Mouse (Mus musculus) limb, embryonic 13.5 days (tissue): ENCODE data around the gene Tmem11. TPM values are rescaled to one million over a fixed set of nuclear protein-coding genes. Genes with fewer than 3 reads are reported as not detected.

Experiments
- ATAC-seq: fragments of 200-750 bp; cut with Nextera tagmentation; 2 replicates; pipeline ENCODE4 v1.8.0; 2017; ENCODE audit warnings: low read depth, moderate number of reproducible peaks, moderate TSS enrichment; ENCODE audit not compliant: low FRiP score
- H3K27ac ChIP-seq: fragments of 300-500 bp; sonication (generic); 2 replicates; pipeline ENCODE4 v1.5.1; 2015; ENCODE audit warnings: inconsistent platforms, mild to moderate bottlenecking, moderate library complexity
- H3K27me3 ChIP-seq: fragments of 300-500 bp; sonication (generic); 2 replicates; pipeline ENCODE4 v1.6.1; 2015; ENCODE audit warnings: mild to moderate bottlenecking, inconsistent platforms
- H3K36me3 ChIP-seq: fragments of 300-500 bp; sonication (generic); 2 replicates; pipeline ENCODE4 v1.6.1; 2015; ENCODE audit warnings: inconsistent platforms, mild to moderate bottlenecking, moderate library complexity
- H3K4me1 ChIP-seq: fragments of 300-500 bp; sonication (generic); 2 replicates; pipeline ENCODE4 v1.6.1; 2015; ENCODE audit warnings: inconsistent platforms
- H3K4me2 ChIP-seq: fragments of 300-500 bp; sonication (generic); replicated peaks from 2 replicates; pipeline ENCODE4 v1.6.1; 2015; ENCODE audit warnings: inconsistent platforms, mild to moderate bottlenecking, moderate library complexity
- H3K4me3 ChIP-seq: fragments of 300-500 bp; sonication (generic); 2 replicates; pipeline ENCODE4 v1.5.1; 2015; ENCODE audit warnings: moderate library complexity, mild to moderate bottlenecking, inconsistent platforms
- H3K9ac ChIP-seq: fragments of 300-500 bp; sonication (generic); 2 replicates; pipeline ENCODE4 v1.6.1; 2015; ENCODE audit warnings: mild to moderate bottlenecking, inconsistent platforms
- H3K9me3 ChIP-seq: fragments of 300-500 bp; sonication (generic); 2 replicates; pipeline ENCODE4 v1.6.1; 2016; ENCODE audit warnings: inconsistent platforms
- WGBS: fragments of 180-500 bp; shearing (Covaris S2); methylation state at CpG from one replicate; pipeline ENCODE4 v1.1.7; 2015; 5-methylcytosine and 5-hydroxymethylcytosine counted together
- polyA plus RNA-seq: library from polyadenylated mRNA; unstranded; fragments of >200 nt; fragmentation: Nextera tagmentation; extraction: Ambion mirVana; gene quantifications from 2 replicates; pipeline ENCODE4 v1.2.1, GENCODE M21; 2015

The Tmem11 gene
- polyA plus RNA-seq: 62.3 and 67.1 TPM in 2 replicates

DNA sequence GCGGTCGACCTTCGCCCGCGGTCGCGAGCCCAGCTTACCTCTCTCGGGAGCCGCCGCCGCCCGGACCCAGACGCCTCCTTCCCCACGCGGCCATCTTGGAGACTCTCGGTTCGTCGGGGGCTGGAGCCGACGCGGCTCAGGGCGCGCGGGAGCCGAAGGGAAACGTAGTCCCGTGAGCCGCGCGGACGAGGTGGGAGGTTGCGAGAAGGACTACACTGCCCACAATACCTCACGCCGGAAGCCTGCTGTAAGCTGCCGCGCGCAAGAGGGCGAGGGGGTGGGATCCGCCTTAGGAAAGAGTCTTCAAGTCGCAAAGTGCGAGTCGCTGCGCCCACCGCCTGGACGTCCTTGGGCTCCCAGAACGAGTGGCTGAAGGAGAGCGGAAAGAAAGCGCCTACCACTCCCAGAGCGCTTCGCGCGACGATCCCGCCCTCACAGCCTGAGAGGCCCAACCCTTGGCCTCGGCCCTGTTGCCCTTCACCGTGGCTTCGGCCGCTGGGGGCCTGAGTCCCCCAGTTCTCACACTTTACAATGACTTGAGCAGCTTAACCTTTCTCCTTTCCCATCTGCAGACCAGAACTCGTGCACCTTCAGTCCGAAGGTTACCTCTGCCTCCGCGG lies at the start of gene Tmem11:
TSS of gene Tmem11 (minus strand) at position 598 of the 620 bp plus-strand sequence.
- Histone ChIP-seq H3K9ac (peak within 1 kb of the TSS; percentile 93), H3K36me3 (peaks cover 13% of the 10 kb centered on the region), H3K9me3 (no peaks in the 10 kb centered on the region), H3K4me2 (peak within 1 kb of the TSS; percentile 74), H3K4me1 (peaks cover 47% of the 10 kb centered on the region), H3K27ac (peak within 1 kb of the TSS; percentile 95), H3K27me3 (no peaks in the 10 kb centered on the region), H3K4me3 (peak within 1 kb of the TSS; percentile 97)
- under 1% methylated on average over 62 of the region's 62 CpGs for WGBS
- peak; percentile 99 for ATAC-seq

DNA sequence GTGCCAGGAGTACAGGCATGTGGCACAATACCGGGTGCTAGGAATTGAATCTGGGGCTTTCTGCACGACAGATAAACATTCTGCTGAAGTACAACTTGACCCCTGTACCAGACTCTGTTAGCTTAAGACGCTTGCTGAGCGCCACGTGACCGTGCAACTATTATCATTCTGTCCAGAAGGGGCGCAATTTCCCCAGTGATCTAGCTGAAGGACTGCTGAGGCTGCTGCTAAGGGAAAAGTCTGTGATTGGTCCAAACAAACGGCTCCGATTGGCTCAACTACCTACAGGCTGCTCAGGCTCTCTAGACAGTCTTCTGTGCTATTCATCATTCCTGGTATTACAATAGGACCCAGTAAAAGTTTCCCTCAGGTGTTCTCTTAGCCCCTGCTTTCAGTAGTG lies 48.2 kb upstream of the Tmem11 start:
- Histone ChIP-seq H3K36me3 (no peaks in the 10 kb centered on the region), H3K4me1 (peaks cover 13% of the 10 kb centered on the region), H3K9me3 (no peaks in the 10 kb centered on the region), H3K27ac (no peak overlapping the region), H3K4me3 (peak overlapping the region; percentile 10; the same call in 1 of the 2 replicates), H3K4me2 (peak overlapping the region; percentile 50), H3K27me3 (0 out of 2 replicates have a peak, but pooled peaks cover 10% of the 10 kb centered on the region), H3K9ac (no peak overlapping the region)
- peak; percentile 75 for ATAC-seq
- under 1% methylated on average over 9 of the region's 9 CpGs for WGBS

DNA sequence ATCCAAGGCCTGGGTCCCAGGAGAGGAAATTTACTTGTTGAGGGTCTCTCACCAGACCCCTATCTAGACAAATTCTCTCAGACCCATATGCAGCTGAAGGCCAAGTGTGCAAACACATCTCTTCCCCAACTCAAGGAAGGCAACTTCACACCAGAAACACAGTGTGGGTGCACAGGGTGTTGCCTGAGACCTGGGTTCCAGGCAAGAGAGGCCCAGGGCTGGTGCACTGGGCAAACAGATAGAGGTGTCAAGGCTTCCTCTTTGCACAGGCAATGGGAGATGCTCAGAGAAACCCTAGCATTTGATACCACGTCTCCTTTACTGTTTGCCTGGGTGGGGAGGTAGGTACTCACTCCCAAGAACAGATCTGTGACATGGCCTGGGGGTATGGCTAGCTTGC lies 45.9 kb upstream of the Tmem11 start:
- no peak overlapping the region for H3K9ac ChIP-seq
- 0 out of 2 replicates have a peak, but pooled peaks cover 4% of the 10 kb centered on the region for H3K36me3 ChIP-seq
- peaks cover 7% of the 10 kb centered on the region; the same call in 1 of the 2 replicates for H3K4me1 ChIP-seq
- H3K27ac ChIP-seq: no peak overlapping the region
- H3K9me3 ChIP-seq: no peaks in the 10 kb centered on the region
- H3K4me3 ChIP-seq: no peak overlapping the region
- ATAC-seq: no peak
- H3K4me2 ChIP-seq: no peak overlapping the region
- 86% methylated on average over 1 of the region's 1 CpGs for WGBS
- 0 out of 2 replicates have a peak, but pooled peaks cover 4% of the 10 kb centered on the region for H3K27me3 ChIP-seq

DNA sequence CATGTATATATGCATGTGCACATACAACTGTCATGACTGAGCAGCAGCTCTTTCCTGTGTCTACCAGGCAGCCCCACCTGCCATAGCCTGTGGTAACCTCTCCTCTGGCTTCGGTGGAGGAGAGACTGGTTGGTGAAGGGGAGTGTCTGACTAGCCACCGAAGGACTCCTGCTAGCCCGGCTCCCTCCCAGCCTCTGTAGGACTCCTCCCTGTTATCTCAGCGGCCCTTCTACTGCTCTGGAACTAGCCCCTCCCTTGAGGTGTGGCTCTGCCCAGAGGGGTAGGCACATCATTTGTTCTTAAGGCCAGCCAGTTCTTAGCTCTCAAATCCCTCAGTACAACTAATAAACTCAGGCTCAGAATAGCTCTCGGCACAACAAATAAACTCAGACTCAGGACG lies 45.4 kb upstream of the Tmem11 start:
- 0 out of 2 replicates have a peak, but pooled peaks cover 4% of the 10 kb centered on the region for H3K36me3 ChIP-seq
- no peak overlapping the region for H3K9ac ChIP-seq
- no peak overlapping the region for H3K4me2 ChIP-seq
- H3K9me3 ChIP-seq: no peaks in the 10 kb centered on the region
- peaks cover 7% of the 10 kb centered on the region; the same call in 1 of the 2 replicates for H3K4me1 ChIP-seq
- H3K27me3 ChIP-seq: 0 out of 2 replicates have a peak, but pooled peaks cover under 1% of the 10 kb centered on the region
- 29% methylated on average over 6 of the region's 6 CpGs for WGBS
- ATAC-seq: no peak
- H3K4me3 ChIP-seq: no peak overlapping the region
- no peak overlapping the region for H3K27ac ChIP-seq

DNA sequence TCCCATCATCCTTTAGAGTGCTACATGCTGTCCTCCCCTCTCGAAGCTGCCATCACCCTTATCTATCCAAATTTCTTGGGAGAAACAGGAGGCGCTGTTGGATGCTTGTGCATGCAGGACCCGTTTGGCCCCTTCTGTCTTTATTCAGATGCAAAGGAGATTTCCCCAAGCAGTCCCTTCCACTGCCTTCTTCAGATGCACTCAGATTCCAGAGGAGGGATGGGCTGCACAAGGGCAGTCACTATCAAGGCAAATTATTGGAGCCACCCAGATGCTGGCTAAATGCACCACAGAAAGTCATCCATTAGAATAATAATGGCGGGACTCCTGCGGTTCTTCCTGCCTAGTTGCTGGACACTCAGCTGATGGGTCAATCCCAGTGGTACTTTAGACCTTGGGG lies 43.9 kb upstream of the Tmem11 start:
- 0 out of 2 replicates have a peak, but pooled peaks cover 4% of the 10 kb centered on the region for H3K36me3 ChIP-seq
- H3K4me1 ChIP-seq: peaks cover 7% of the 10 kb centered on the region; the same call in 1 of the 2 replicates
- WGBS: 81% methylated on average over 5 of the region's 5 CpGs
- H3K9ac ChIP-seq: no peak overlapping the region
- H3K27ac ChIP-seq: no peak overlapping the region
- no peaks in the 10 kb centered on the region for H3K9me3 ChIP-seq
- H3K4me3 ChIP-seq: no peak overlapping the region
- H3K27me3 ChIP-seq: no peaks in the 10 kb centered on the region
- ATAC-seq: no peak
- H3K4me2 ChIP-seq: no peak overlapping the region

DNA sequence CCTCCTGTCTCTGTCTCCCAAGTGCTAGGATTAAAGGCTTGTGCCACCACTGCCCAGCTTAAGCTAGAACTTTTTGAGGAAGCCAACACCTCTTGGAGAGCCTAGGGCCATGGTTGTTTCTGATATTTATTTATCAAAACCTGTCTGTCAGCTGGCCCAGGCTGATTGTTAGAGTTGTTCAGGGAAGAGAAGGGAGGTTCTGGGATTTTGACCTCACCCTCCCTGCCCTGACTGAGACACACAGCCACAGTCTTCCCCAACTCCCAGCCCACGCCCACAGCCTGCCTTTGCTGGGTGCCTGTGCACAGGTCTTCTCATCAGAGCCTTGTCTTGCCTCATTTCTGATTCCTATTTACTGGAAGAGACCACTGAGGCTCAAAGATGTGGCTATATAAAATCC lies 43.1 kb upstream of the Tmem11 start:
- Histone ChIP-seq H3K27me3 (no peaks in the 10 kb centered on the region), H3K4me3 (no peak overlapping the region), H3K9me3 (no peaks in the 10 kb centered on the region), H3K27ac (no peak overlapping the region), H3K4me2 (no peak overlapping the region), H3K36me3 (0 out of 2 replicates have a peak, but pooled peaks cover 4% of the 10 kb centered on the region), H3K9ac (no peak overlapping the region), H3K4me1 (peaks cover 3% of the 10 kb centered on the region; the same call in 1 of the 2 replicates)
- 79% methylated on average over 1 of the region's 1 CpGs for WGBS
- no peak for ATAC-seq

DNA sequence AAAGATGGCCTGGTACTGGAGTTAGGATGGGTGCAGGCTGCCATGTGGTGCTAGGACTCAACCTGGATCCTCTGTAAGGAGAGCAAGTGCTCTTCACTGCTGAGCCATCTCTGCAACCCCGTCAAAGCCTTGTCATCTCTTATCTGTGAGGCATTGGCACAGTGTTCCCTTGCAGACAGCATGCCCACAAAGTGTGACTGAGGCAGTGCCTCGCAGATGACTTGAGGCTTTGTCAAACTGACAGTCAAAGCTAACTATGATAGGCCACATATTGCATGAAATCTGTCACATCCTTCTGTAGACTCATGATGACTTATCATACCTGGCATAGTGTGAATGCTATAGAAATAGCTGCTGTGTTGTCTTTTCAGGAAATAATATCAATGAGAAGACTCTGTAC lies 40.9 kb upstream of the Tmem11 start:
- WGBS: 81% methylated on average over 2 of the region's 2 CpGs
- no peak for ATAC-seq
- Histone ChIP-seq H3K4me2 (no peak overlapping the region), H3K27ac (no peak overlapping the region), H3K9ac (no peak overlapping the region; the same call in 1 of the 2 replicates), H3K36me3 (0 out of 2 replicates have a peak, but pooled peaks cover 4% of the 10 kb centered on the region), H3K4me1 (peaks cover 4% of the 10 kb centered on the region; the same call in 1 of the 2 replicates), H3K4me3 (no peak overlapping the region), H3K9me3 (no peaks in the 10 kb centered on the region), H3K27me3 (no peaks in the 10 kb centered on the region)

DNA sequence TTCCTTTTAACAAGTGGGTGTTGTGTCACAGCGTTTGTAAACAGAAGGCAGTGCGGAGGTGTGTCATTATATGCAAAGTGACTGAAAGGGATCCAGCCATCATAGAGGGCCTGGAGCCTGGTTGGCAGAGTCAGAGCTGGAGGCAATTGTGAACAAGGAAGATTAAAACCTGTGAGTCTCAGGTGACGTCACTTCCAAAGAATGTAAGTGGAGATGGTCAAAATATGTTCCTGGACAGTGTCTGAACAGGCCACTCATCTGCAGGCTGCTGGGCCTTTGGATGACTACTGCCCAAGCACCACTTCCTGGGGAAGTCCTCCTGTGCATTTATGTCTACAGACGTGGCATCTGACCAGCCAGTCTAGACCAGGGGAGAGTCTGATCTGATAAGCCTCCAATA lies 36.1 kb upstream of the Tmem11 start:
- no peaks in the 10 kb centered on the region for H3K36me3 ChIP-seq
- H3K9ac ChIP-seq: no peak overlapping the region; the same call in 1 of the 2 replicates
- no peak overlapping the region for H3K4me3 ChIP-seq
- H3K27ac ChIP-seq: no peak overlapping the region
- no peak for ATAC-seq
- no peaks in the 10 kb centered on the region for H3K9me3 ChIP-seq
- H3K4me1 ChIP-seq: peaks cover 34% of the 10 kb centered on the region
- WGBS: 61% methylated on average over 4 of the region's 4 CpGs
- no peak overlapping the region for H3K4me2 ChIP-seq
- 0 out of 2 replicates have a peak, but pooled peaks cover 4% of the 10 kb centered on the region for H3K27me3 ChIP-seq

DNA sequence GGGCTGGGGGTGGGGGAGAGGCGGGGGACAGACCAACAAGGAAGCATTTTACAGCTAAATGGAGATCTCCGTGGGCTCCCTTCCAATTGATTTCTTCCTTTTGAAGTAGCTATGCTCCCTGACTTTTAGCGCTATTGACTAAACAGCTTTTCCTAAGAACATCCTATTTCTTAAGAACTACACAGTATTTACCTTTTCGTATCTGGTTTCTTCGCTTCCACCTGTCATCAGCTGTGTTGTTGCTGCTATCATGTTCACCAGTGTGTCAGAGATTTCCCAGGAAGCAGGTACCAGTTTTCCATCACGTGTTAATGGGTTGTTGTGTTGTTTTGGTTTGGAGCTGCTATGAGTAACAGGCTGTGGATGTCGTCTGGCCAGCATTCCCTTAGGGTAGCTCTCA lies 35.4 kb upstream of the Tmem11 start, which contains the start of gene Natd1:
TSS of gene Natd1 (minus strand) at position 260 of the 400 bp plus-strand sequence.
- H3K9ac ChIP-seq: peak within 1 kb of the TSS; percentile 87
- no peak for ATAC-seq

DNA sequence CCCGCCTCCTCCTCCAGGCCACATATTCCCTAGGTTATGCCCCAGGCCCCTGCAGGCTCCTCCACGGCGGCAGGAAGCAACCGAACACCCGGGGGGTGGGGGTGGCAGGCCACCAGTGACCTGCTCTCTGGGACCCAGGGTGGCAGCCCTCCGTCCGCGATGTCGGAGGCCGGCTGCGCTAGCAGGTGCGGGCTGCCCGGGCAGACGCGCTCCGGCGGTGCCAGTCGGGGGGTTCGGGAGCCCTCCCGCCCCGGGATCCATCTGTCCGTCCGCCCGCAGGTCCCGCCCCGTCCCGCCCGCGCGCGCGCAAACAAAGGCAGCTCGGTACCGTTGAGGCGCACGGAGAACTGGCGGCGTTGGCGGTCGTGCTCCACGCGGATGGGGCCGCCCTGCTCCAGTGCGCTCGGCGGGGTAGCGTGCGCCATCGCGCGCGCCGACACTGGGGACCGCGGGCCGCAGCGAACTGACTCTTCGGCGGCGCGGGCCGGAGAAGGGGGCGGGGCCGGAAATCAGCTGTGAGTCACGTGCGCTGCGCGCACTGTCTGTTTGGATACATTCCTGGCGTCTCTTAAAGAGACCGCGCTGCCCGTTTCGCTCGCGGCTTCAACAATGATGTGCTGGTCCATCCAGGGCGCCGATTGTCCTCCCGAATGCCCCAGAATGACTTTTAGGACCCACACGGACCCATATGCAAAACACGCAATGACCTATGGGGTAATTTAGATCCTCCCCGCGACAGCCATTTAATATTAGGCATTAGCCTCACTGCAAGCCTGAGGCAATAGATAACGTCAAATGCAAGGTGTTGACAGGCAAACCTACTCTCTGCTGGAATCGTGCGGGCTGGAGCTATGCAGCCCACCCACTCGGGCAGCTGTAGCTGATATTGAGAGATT lies 34.5 kb upstream of the Tmem11 start:
- Histone ChIP-seq H3K27ac (no peak overlapping the region), H3K9ac (peak overlapping the region; percentile 87), H3K4me3 (peak overlapping the region; percentile 91), H3K4me1 (peaks cover 34% of the 10 kb centered on the region), H3K36me3 (no peaks in the 10 kb centered on the region), H3K4me2 (peak overlapping the region; percentile 88), H3K27me3 (0 out of 2 replicates have a peak, but pooled peaks cover 4% of the 10 kb centered on the region), H3K9me3 (no peaks in the 10 kb centered on the region)
- WGBS: under 1% methylated on average over 74 of the region's 86 CpGs
- ATAC-seq: peak; percentile 94

More for the DNA sequence above, 35.4 kb upstream of the Tmem11 start, which contains the start of gene Natd1:
- Histone ChIP-seq H3K27me3 (0 out of 2 replicates have a peak, but pooled peaks cover 4% of the 10 kb centered on the region), H3K4me2 (peak within 1 kb of the TSS; percentile 88), H3K27ac (no peak within 1 kb of the TSS), H3K4me1 (peaks cover 34% of the 10 kb centered on the region), H3K36me3 (no peaks in the 10 kb centered on the region), H3K4me3 (peak within 1 kb of the TSS; percentile 91), H3K9me3 (no peaks in the 10 kb centered on the region)
- WGBS: 32% methylated on average over 7 of the region's 7 CpGs

DNA sequence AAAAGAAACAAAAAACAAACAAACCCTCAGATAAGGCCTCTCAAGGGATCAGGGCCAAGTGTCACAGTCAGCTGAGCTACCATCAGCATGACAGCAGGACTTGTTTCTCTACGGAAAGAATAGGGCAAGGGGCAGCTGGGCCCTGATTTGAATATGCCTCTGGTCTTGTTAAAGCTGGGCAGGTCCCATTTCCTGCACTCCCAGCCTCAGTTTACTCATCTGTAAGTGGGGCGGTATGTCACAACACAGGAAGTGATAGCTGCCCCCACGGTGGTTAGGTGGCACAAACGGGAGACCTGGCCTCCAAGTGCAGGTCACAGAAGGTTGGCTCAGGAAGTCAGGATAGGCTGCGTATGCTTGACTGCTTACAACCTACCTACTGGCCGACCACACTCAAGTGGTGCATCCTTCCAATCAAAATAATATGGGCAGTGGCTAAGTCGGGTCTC lies 33.5 kb upstream of the Tmem11 start:
- Histone ChIP-seq H3K9me3 (no peaks in the 10 kb centered on the region), H3K4me3 (peak overlapping the region; percentile 91), H3K4me1 (peaks cover 34% of the 10 kb centered on the region), H3K27ac (no peak overlapping the region), H3K9ac (peak overlapping the region; percentile 87), H3K4me2 (peak overlapping the region; percentile 88), H3K27me3 (0 out of 2 replicates have a peak, but pooled peaks cover 4% of the 10 kb centered on the region), H3K36me3 (no peaks in the 10 kb centered on the region)
- 38% methylated on average over 7 of the region's 7 CpGs for WGBS
- no peak for ATAC-seq
